Mouse (Mus musculus) CH12.LX (cell line): ENCODE measurements at regions not wholly inside any gene's neighbourhood (a gene's known extent, or its start where the extent isn't known, plus 50 kb on each side); places are given as distances from the start of the nearest gene placed in this dataset.

Experiments
- CHD1 ChIP-seq: IDR thresholded peaks from 2 replicates; pipeline ENCODE4 v1.6.1; 2012; ENCODE audit warnings: low read depth, low read length, improper control_type of control experiment, inconsistent platforms
- EP300 ChIP-seq: IDR thresholded peaks from 2 replicates; pipeline ENCODE4 v1.6.1; 2011; ENCODE audit warnings: low read length, improper control_type of control experiment
- ETS1 ChIP-seq: conservative IDR thresholded peaks from 2 replicates; pipeline ENCODE4 v1.6.1; 2012; ENCODE audit warnings: low read depth, mild to moderate bottlenecking, inconsistent platforms, low read length, improper control_type of control experiment, moderate library complexity
- JUND ChIP-seq: conservative IDR thresholded peaks from 2 replicates; pipeline ENCODE4 v1.6.1; 2011; ENCODE audit warnings: low read depth, low read length, improper control_type of control experiment
- POLR2AphosphoS2 ChIP-seq: IDR thresholded peaks from 2 replicates; pipeline ENCODE4 v1.6.1; 2011; ENCODE audit warnings: low read depth, low read length, improper control_type of control experiment
- RAD21 ChIP-seq: IDR thresholded peaks from 2 replicates; pipeline ENCODE4 v1.6.1; 2011; ENCODE audit warnings: low read depth, mild to moderate bottlenecking, low read length, improper control_type of control experiment, moderate library complexity
- UBTF ChIP-seq: IDR thresholded peaks from 2 replicates; pipeline ENCODE4 v1.6.1; 2012; ENCODE audit warnings: low read depth, mild to moderate bottlenecking, inconsistent platforms, low read length, improper control_type of control experiment, moderate library complexity

DNA sequence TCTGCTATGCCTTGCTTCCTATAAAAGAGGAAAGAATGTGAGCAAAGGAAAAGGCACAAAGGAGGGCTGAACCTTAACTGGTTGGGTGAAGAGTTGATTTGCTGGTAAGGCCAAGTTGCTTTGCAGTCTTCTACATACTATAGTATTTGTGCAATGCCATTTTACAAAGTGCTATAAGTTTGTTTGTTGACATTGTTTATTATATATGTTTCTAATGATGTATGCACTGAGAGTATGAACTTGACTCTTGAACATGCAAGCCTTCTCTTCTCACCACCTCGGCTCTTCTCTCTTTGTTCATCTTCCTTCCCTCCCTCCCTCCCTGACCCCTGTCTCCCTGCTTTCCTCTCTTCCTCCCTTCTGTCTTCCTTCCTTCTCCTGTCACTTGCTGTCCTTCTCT lies 135.9 kb upstream of the 1700056E22Rik start:
- no peak for TF ChIP-seq CHD1
- TF ChIP-seq UBTF = no peak
- no peak for TF ChIP-seq ETS1
- TF ChIP-seq POLR2AphosphoS2 = no peak
- TF ChIP-seq EP300 = no peak
- TF ChIP-seq RAD21 = no peak
- no peak for TF ChIP-seq JUND
